Mouse (Mus musculus): ENCODE data around the gene 4930503B20Rik. TPM values are rescaled to one million over a fixed set of nuclear protein-coding genes. Genes with fewer than 3 reads are reported as not detected.

Gene 4930503B20Rik
- not detected in 2 replicates for polyA plus RNA-seq (2015; fragmentation: Nextera tagmentation; extraction: Ambion mirVana)

- Histone ChIP-seq H3K4me3 (ENCODE audit: low read length) (no peak within 1 kb of the TSS), H3K9me3 (ENCODE audit: control insufficient read depth, low read length) (no peaks in the 10 kb centered on the region), H3K36me3 (ENCODE audit: control insufficient read depth, insufficient read depth, low read length) (no peaks in the 10 kb centered on the region), H3K27ac (ENCODE audit: low read length) (no peak within 1 kb of the TSS), H3K27me3 (replicated peaks; ENCODE audit: control insufficient read depth, insufficient read depth, low read length) (no peaks in the 10 kb centered on the region), H3K4me2 (ENCODE audit: low read depth, low read length) (no peak within 1 kb of the TSS), H3K4me1 (ENCODE audit: control insufficient read depth, insufficient read depth, low read length) (no peaks in the 10 kb centered on the region; the same call in 1 of the 2 replicates), H3K9ac (ENCODE audit: low read depth, low read length) (no peak within 1 kb of the TSS)
- ATAC-seq, result no peak
- WGBS, result 72% methylated on average over 3 of the region's 3 CpGs
Observed at GRCm38 (mm10) chr3:146651217-146651616, at the start of gene 4930503B20Rik. 4930503B20Rik (minus strand) TSS chr3:146651317.

GRCm38 (mm10) chr3:146700051-146700450 lies 48.9 kb upstream of the 4930503B20Rik start:
- Histone ChIP-seq H3K27ac (ENCODE audit: low read length) (no peak overlapping the region), H3K9me3 (ENCODE audit: control insufficient read depth, low read length) (no peaks in the 10 kb centered on the region), H3K36me3 (ENCODE audit: control insufficient read depth, insufficient read depth, low read length) (no peaks in the 10 kb centered on the region), H3K4me2 (ENCODE audit: low read depth, low read length) (no peak overlapping the region), H3K27me3 (replicated peaks; ENCODE audit: control insufficient read depth, insufficient read depth, low read length) (no peaks in the 10 kb centered on the region), H3K4me3 (ENCODE audit: low read length) (no peak overlapping the region), H3K9ac (ENCODE audit: low read depth, low read length) (no peak overlapping the region), H3K4me1 (ENCODE audit: control insufficient read depth, insufficient read depth, low read length) (no peaks in the 10 kb centered on the region)
- ATAC-seq, result no peak
- 75% methylated on average over 11 of the region's 11 CpGs for WGBS

- H3K36me3 ChIP-seq (ENCODE audit: control insufficient read depth, insufficient read depth, low read length), result no peaks in the 10 kb centered on the region
- H3K9ac ChIP-seq (ENCODE audit: low read depth, low read length), result no peak overlapping the region
- no peaks in the 10 kb centered on the region for H3K27me3 ChIP-seq (replicated peaks; ENCODE audit: control insufficient read depth, insufficient read depth, low read length)
- no peaks in the 10 kb centered on the region for H3K9me3 ChIP-seq (ENCODE audit: control insufficient read depth, low read length)
- H3K27ac ChIP-seq (ENCODE audit: low read length), result no peak overlapping the region
- H3K4me3 ChIP-seq (ENCODE audit: low read length), result no peak overlapping the region
- ATAC-seq, result no peak
- WGBS, result 64% methylated on average over 11 of the region's 11 CpGs
- no peak overlapping the region for H3K4me2 ChIP-seq (ENCODE audit: low read depth, low read length)
- H3K4me1 ChIP-seq (ENCODE audit: control insufficient read depth, insufficient read depth, low read length), result no peaks in the 10 kb centered on the region
Observed at GRCm38 (mm10) chr3:146698982-146699381, 47.9 kb upstream of the 4930503B20Rik start.

GRCm38 (mm10) chr3:146692547-146692946 lies 41.4 kb upstream of the 4930503B20Rik start:
- no peak overlapping the region for H3K4me2 ChIP-seq (ENCODE audit: low read depth, low read length)
- no peak overlapping the region for H3K4me3 ChIP-seq (ENCODE audit: low read length)
- H3K4me1 ChIP-seq (ENCODE audit: control insufficient read depth, insufficient read depth, low read length), result no peaks in the 10 kb centered on the region
- ATAC-seq, result no peak
- no peak overlapping the region for H3K9ac ChIP-seq (ENCODE audit: low read depth, low read length)
- H3K27me3 ChIP-seq (replicated peaks; ENCODE audit: control insufficient read depth, insufficient read depth, low read length), result no peaks in the 10 kb centered on the region
- no peaks in the 10 kb centered on the region for H3K9me3 ChIP-seq (ENCODE audit: control insufficient read depth, low read length)
- no peak overlapping the region for H3K27ac ChIP-seq (ENCODE audit: low read length)
- H3K36me3 ChIP-seq (ENCODE audit: control insufficient read depth, insufficient read depth, low read length), result no peaks in the 10 kb centered on the region
- WGBS, result 79% methylated on average over 5 of the region's 5 CpGs

GRCm38 (mm10) chr3:146687121-146687725 lies 36.1 kb upstream of the 4930503B20Rik start:
- Histone ChIP-seq H3K36me3 (ENCODE audit: control insufficient read depth, insufficient read depth, low read length) (no peaks in the 10 kb centered on the region), H3K4me2 (ENCODE audit: low read depth, low read length) (no peak overlapping the region), H3K4me1 (ENCODE audit: control insufficient read depth, insufficient read depth, low read length) (peaks cover 7% of the 10 kb centered on the region), H3K27me3 (replicated peaks; ENCODE audit: control insufficient read depth, insufficient read depth, low read length) (no peaks in the 10 kb centered on the region), H3K9me3 (ENCODE audit: control insufficient read depth, low read length) (no peaks in the 10 kb centered on the region), H3K27ac (ENCODE audit: low read length) (no peak overlapping the region), H3K9ac (ENCODE audit: low read depth, low read length) (no peak overlapping the region), H3K4me3 (ENCODE audit: low read length) (no peak overlapping the region)
- no peak for ATAC-seq
- 83% methylated on average over 4 of the region's 4 CpGs for WGBS

- Histone ChIP-seq H3K9me3 (ENCODE audit: control insufficient read depth, low read length) (no peaks in the 10 kb centered on the region), H3K27me3 (replicated peaks; ENCODE audit: control insufficient read depth, insufficient read depth, low read length) (no peaks in the 10 kb centered on the region), H3K27ac (ENCODE audit: low read length) (no peak overlapping the region), H3K4me1 (ENCODE audit: control insufficient read depth, insufficient read depth, low read length) (peaks cover 9% of the 10 kb centered on the region), H3K4me3 (ENCODE audit: low read length) (no peak overlapping the region), H3K36me3 (ENCODE audit: control insufficient read depth, insufficient read depth, low read length) (no peaks in the 10 kb centered on the region), H3K4me2 (ENCODE audit: low read depth, low read length) (no peak overlapping the region), H3K9ac (ENCODE audit: low read depth, low read length) (no peak overlapping the region)
- no peak for ATAC-seq
- WGBS, result 86% methylated on average over 8 of the region's 8 CpGs
Observed at GRCm38 (mm10) chr3:146686428-146686827, 35.3 kb upstream of the 4930503B20Rik start.

- H3K4me2 ChIP-seq (ENCODE audit: low read depth, low read length), result peak within 1 kb of the TSS; percentile 94
- H3K36me3 ChIP-seq (ENCODE audit: control insufficient read depth, insufficient read depth, low read length), result no peaks in the 10 kb centered on the region
- peak within 1 kb of the TSS; percentile 72 for H3K9ac ChIP-seq (ENCODE audit: low read depth, low read length)
- H3K4me3 ChIP-seq (ENCODE audit: low read length), result peak within 1 kb of the TSS; percentile 56
- no peaks in the 10 kb centered on the region for H3K27me3 ChIP-seq (replicated peaks; ENCODE audit: control insufficient read depth, insufficient read depth, low read length)
- peak; percentile 86 for ATAC-seq
- no peaks in the 10 kb centered on the region for H3K9me3 ChIP-seq (ENCODE audit: control insufficient read depth, low read length)
- no peak within 1 kb of the TSS for H3K27ac ChIP-seq (ENCODE audit: low read length)
- peaks cover 9% of the 10 kb centered on the region for H3K4me1 ChIP-seq (ENCODE audit: control insufficient read depth, insufficient read depth, low read length)
- 1% methylated on average over 50 of the region's 50 CpGs for WGBS
Observed at GRCm38 (mm10) chr3:146684811-146685675, 33.9 kb upstream of the 4930503B20Rik start, which contains the start of gene Samd13. Samd13 (minus strand) TSS chr3:146685592.

GRCm38 (mm10) chr3:146683095-146683494 lies 32.0 kb upstream of the 4930503B20Rik start:
- no peaks in the 10 kb centered on the region for H3K27me3 ChIP-seq (replicated peaks; ENCODE audit: control insufficient read depth, insufficient read depth, low read length)
- no peak overlapping the region for H3K4me2 ChIP-seq (ENCODE audit: low read depth, low read length)
- peaks cover 9% of the 10 kb centered on the region for H3K4me1 ChIP-seq (ENCODE audit: control insufficient read depth, insufficient read depth, low read length)
- no peaks in the 10 kb centered on the region for H3K9me3 ChIP-seq (ENCODE audit: control insufficient read depth, low read length)
- H3K4me3 ChIP-seq (ENCODE audit: low read length), result no peak overlapping the region
- H3K36me3 ChIP-seq (ENCODE audit: control insufficient read depth, insufficient read depth, low read length), result no peaks in the 10 kb centered on the region
- H3K9ac ChIP-seq (ENCODE audit: low read depth, low read length), result no peak overlapping the region
- no peak overlapping the region for H3K27ac ChIP-seq (ENCODE audit: low read length)
- no peak for ATAC-seq
- 78% methylated on average over 2 of the region's 2 CpGs for WGBS

- Histone ChIP-seq H3K36me3 (ENCODE audit: control insufficient read depth, insufficient read depth, low read length) (no peaks in the 10 kb centered on the region), H3K9me3 (ENCODE audit: control insufficient read depth, low read length) (no peaks in the 10 kb centered on the region), H3K27me3 (replicated peaks; ENCODE audit: control insufficient read depth, insufficient read depth, low read length) (no peaks in the 10 kb centered on the region), H3K4me2 (ENCODE audit: low read depth, low read length) (peak overlapping the region; percentile 62), H3K4me1 (ENCODE audit: control insufficient read depth, insufficient read depth, low read length) (peaks cover 9% of the 10 kb centered on the region), H3K9ac (ENCODE audit: low read depth, low read length) (peak overlapping the region; percentile 31), H3K4me3 (ENCODE audit: low read length) (peak overlapping the region; percentile 33), H3K27ac (ENCODE audit: low read length) (no peak overlapping the region)
- ATAC-seq, result peak; percentile 42; the same call in 1 of the 2 replicates
- 33% methylated on average over 13 of the region's 13 CpGs for WGBS
Observed at GRCm38 (mm10) chr3:146682140-146682651, 31.1 kb upstream of the 4930503B20Rik start.

Measured in intestine, embryonic 16.5 days (tissue).